Mouse (Mus musculus): Measurements from ENCODE around the gene Dhx33.

Dhx33 gene

GRCm38 (mm10) chr11:71004316-71004773 lies at the start of gene Dhx33:
Gene Dhx33 (minus strand): TSS chr11:71004437.
- peak; percentile 99 for DNase-seq (ENCODE audit: low read depth, low spot score)

- DNase-seq (ENCODE audit: low read depth, low spot score): peak; percentile 33
Measured at GRCm38 (mm10) chr11:71052554-71052953, 48.3 kb upstream of the Dhx33 start.

GRCm38 (mm10) chr11:71039526-71040298 lies 35.5 kb upstream of the Dhx33 start:
- DNase-seq (ENCODE audit: low read depth, low spot score): no peak

GRCm38 (mm10) chr11:71033163-71033761 lies 29.0 kb upstream of the Dhx33 start, which contains the start of gene 6330403K07Rik:
Gene 6330403K07Rik (minus strand): TSS chr11:71033513.
- peak; percentile 80 for DNase-seq (ENCODE audit: low read depth, low spot score)

GRCm38 (mm10) chr11:71032491-71033162 lies 28.4 kb upstream of the Dhx33 start:
- peak; percentile 34 for DNase-seq (ENCODE audit: low read depth, low spot score)

GRCm38 (mm10) chr11:71032070-71032469 lies 27.8 kb upstream of the Dhx33 start:
- no peak for DNase-seq (ENCODE audit: low read depth, low spot score)

- no peak for DNase-seq (ENCODE audit: low read depth, low spot score)
Measured at GRCm38 (mm10) chr11:71029403-71030118, 25.3 kb upstream of the Dhx33 start.

GRCm38 (mm10) chr11:71028280-71028679 lies 24.0 kb upstream of the Dhx33 start:
- no peak for DNase-seq (ENCODE audit: low read depth, low spot score)

- DNase-seq (ENCODE audit: low read depth, low spot score): peak; percentile 100
Measured at GRCm38 (mm10) chr11:71019201-71020068, 15.2 kb upstream of the Dhx33 start, which contains the start of the genes Mis12 and Derl2. Gene Mis12 (plus strand): TSS chr11:71019611. Gene Derl2 (minus strand): TSS chr11:71019841.

- no peak for DNase-seq (ENCODE audit: low read depth, low spot score)
Measured at GRCm38 (mm10) chr11:71018416-71019200, 14.4 kb upstream of the Dhx33 start.

- no peak for DNase-seq (ENCODE audit: low read depth, low spot score)
Measured at GRCm38 (mm10) chr11:71017051-71017450, 12.8 kb upstream of the Dhx33 start.

- no peak for DNase-seq (ENCODE audit: low read depth, low spot score)
Measured at GRCm38 (mm10) chr11:71012743-71013142, 8.5 kb upstream of the Dhx33 start.

GRCm38 (mm10) chr11:71008321-71008720 lies 4.1 kb upstream of the Dhx33 start:
- no peak for DNase-seq (ENCODE audit: low read depth, low spot score)

GRCm38 (mm10) chr11:71007831-71008230 lies 3.6 kb upstream of the Dhx33 start:
- no peak for DNase-seq (ENCODE audit: low read depth, low spot score)

GRCm38 (mm10) chr11:71007026-71007425 lies 2.8 kb upstream of the Dhx33 start:
- no peak for DNase-seq (ENCODE audit: low read depth, low spot score)

- DNase-seq (ENCODE audit: low read depth, low spot score): no peak
Measured at GRCm38 (mm10) chr11:71005046-71005445, 809 bp upstream of the Dhx33 start.

GRCm38 (mm10) chr11:71003611-71004315 lies 474 bp downstream of the Dhx33 start:
- DNase-seq (ENCODE audit: low read depth, low spot score): peak; percentile 41

- no peak for DNase-seq (ENCODE audit: low read depth, low spot score)
Measured at GRCm38 (mm10) chr11:71001167-71001566, 3.1 kb downstream of the Dhx33 start.

GRCm38 (mm10) chr11:70982557-70983228 lies 21.5 kb downstream of the Dhx33 start, which contains the start of gene C1qbp:
Gene C1qbp (minus strand): TSS chr11:70983026.
- DNase-seq (ENCODE audit: low read depth, low spot score): peak; percentile 95
